Mouse (Mus musculus) forebrain, embryonic 15.5 days (tissue): Measurements from ENCODE around the gene Speg. TPM values are rescaled to one million over a fixed set of nuclear protein-coding genes. Genes with fewer than 3 reads are reported as not detected.
A peak's percentile ranks its signal among the peaks of the same experiment; 100 is the strongest.

Source experiments
- ATAC-seq: fragments of 200-750 bp; cut with Nextera tagmentation; replicated peaks from 2 replicates; pipeline ENCODE4 v1.8.0; 2017; ENCODE audit warnings: mild to moderate bottlenecking, moderate TSS enrichment, moderate library complexity
- H3K27ac ChIP-seq: fragments of 300-500 bp; sonication (generic); replicated peaks from 2 replicates; pipeline ENCODE4 v1.5.1; 2015; ENCODE audit warnings: mild to moderate bottlenecking, inconsistent platforms
- H3K27me3 ChIP-seq: fragments of 300-500 bp; sonication (generic); 2 replicates; pipeline ENCODE4 v1.6.1; 2015; ENCODE audit warnings: inconsistent platforms
- H3K36me3 ChIP-seq: fragments of 300-500 bp; sonication (generic); 2 replicates; pipeline ENCODE4 v1.6.1; 2015; ENCODE audit warnings: mild to moderate bottlenecking, inconsistent platforms
- H3K4me1 ChIP-seq: fragments of 300-500 bp; sonication (generic); 2 replicates; pipeline ENCODE4 v1.6.1; 2015; ENCODE audit warnings: inconsistent platforms
- H3K4me2 ChIP-seq: fragments of 300-500 bp; sonication (generic); replicated peaks from 2 replicates; pipeline ENCODE4 v1.6.1; 2015; ENCODE audit warnings: mild to moderate bottlenecking, inconsistent platforms
- H3K4me3 ChIP-seq: fragments of 300-500 bp; sonication (generic); 2 replicates; pipeline ENCODE4 v1.5.1; 2015; ENCODE audit warnings: mild to moderate bottlenecking, inconsistent platforms
- H3K9ac ChIP-seq: fragments of 300-500 bp; sonication (generic); replicated peaks from 2 replicates; pipeline ENCODE4 v1.6.1; 2015; ENCODE audit warnings: mild to moderate bottlenecking, inconsistent platforms
- H3K9me3 ChIP-seq: fragments of 300-500 bp; sonication (generic); 2 replicates; pipeline ENCODE4 v1.6.1; 2016; ENCODE audit warnings: inconsistent platforms
- WGBS: fragments of 180-500 bp; shearing (Covaris S2); methylation state at CpG from one replicate; pipeline ENCODE4 v1.1.7; 2015; ENCODE audit warnings: mixed read lengths; 5-methylcytosine and 5-hydroxymethylcytosine counted together
- polyA plus RNA-seq: library from polyadenylated mRNA; unstranded; fragments of >200 nt; fragmentation: Nextera tagmentation; extraction: Ambion mirVana; gene quantifications from 2 replicates; pipeline ENCODE4 v1.2.1, GENCODE M21; 2015

Speg gene
- polyA plus RNA-seq, 1 experiment from 2014 or later: 11.4 TPM

DNA sequence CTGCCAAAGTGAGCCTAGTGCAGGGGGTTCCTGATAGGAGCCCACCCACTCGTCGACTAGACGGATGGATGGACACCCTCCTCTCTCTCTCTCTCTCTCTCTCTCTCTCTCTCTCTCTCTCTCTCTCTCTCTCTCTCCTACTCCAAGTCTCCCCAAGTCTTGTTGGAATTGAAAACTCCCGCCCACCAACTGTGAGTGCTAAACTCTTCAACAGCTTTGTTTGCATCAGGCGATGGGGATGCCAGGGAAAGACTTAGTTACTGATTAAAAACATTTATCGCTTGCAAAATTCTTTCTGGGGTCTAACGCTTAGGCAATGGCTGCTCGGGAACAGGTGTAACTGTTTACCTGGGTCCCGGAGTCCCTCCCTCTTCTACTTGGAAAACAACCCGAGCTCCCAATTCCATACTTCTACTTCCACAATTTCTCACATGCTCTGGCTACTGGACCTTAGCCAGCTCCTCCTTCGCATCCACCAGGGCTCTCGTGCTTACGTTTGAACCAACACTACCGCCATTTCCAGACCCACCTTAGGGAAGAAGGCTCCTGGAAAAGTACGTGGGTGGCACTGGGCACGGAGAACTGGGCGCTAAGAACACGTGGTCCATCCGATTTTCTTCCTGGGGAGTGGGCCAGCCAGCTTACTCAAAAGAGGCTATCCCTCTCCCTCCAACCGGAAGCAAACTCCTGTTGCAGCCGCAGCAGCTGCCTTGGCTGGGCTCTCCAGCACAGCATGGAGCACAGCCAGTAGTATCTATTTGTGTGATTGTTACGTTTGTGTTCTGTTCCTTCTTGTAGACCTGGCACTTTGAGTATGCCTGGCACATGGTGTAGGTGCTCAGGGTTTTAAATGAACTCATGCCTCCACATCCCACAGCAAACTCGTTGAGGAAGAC, 83.9 kb downstream of the Speg start:
- WGBS: 16% methylated on average over 23 of the region's 23 CpGs
- no peak for ATAC-seq
- peaks cover 33% of the 10 kb centered on the region for H3K4me1 ChIP-seq
- no peaks in the 10 kb centered on the region for H3K9me3 ChIP-seq
- peak overlapping the region; percentile 34 for H3K9ac ChIP-seq
- peaks cover 5% of the 10 kb centered on the region; the same call in 1 of the 2 replicates for H3K27me3 ChIP-seq
- no peaks in the 10 kb centered on the region for H3K36me3 ChIP-seq
- peak overlapping the region; percentile 28 for H3K4me3 ChIP-seq
- peak overlapping the region; percentile 46 for H3K4me2 ChIP-seq
- H3K27ac ChIP-seq: no peak overlapping the region

DNA sequence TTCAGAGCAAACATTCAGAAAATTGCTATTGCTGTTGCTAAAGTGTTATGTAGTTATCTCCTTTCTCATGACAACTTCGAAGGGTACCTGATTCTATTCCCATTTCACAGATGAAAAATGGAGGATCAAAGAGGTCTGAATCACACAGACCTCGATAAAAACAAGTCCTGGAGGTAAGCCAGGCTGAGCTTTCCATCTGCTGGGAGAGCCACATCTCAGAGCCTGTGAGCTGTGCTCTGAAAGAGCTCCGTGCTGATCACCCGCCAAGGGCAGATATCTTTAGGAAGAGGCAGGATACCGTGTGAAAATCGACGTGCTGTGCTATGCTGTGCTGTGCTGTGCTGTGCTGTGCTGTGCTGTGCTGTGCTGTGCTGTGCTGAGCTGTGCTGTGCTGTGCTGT, 85.2 kb downstream of the Speg start:
- WGBS: 69% methylated on average over 7 of the region's 7 CpGs
- ATAC-seq: no peak
- Histone ChIP-seq H3K9ac (no peak overlapping the region), H3K9me3 (no peaks in the 10 kb centered on the region), H3K4me3 (no peak overlapping the region), H3K4me1 (peaks cover 33% of the 10 kb centered on the region), H3K27ac (no peak overlapping the region), H3K4me2 (no peak overlapping the region), H3K27me3 (peaks cover 5% of the 10 kb centered on the region; the same call in 1 of the 2 replicates), H3K36me3 (no peaks in the 10 kb centered on the region)

DNA sequence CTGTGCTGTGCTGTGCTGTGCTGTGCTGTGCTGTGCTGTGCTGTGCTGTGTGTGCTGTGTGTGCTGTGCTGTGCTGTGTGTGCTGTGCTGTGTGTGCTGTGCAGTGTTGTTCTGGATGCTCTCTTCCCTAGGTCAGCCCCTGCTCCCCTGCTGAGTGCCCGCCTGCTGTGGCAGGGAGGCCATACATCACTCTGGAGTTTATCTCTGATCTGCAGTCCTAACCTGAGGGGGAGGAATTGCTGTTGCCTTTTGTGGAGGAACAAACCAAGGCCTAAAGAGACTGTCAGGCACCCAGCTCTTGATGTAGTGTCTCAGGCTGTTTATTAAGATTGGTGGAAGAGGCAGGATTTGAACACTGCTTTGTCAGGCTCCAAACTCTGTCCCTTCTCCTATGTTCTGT, 87.5 kb downstream of the Speg start:
- WGBS: 56% methylated on average over 1 of the region's 1 CpGs
- H3K4me1 ChIP-seq: peaks cover 23% of the 10 kb centered on the region
- no peak overlapping the region for H3K27ac ChIP-seq

GRCm38 (mm10) chr1:75463652-75464204, 88.6 kb downstream of the Speg start:
- Histone ChIP-seq H3K9ac (no peak overlapping the region), H3K27ac (no peak overlapping the region), H3K27me3 (peaks cover 4% of the 10 kb centered on the region; the same call in 1 of the 2 replicates), H3K36me3 (no peaks in the 10 kb centered on the region), H3K4me3 (no peak overlapping the region), H3K9me3 (no peaks in the 10 kb centered on the region), H3K4me1 (peaks cover 13% of the 10 kb centered on the region), H3K4me2 (no peak overlapping the region)
- ATAC-seq: no peak
- 59% methylated on average over 5 of the region's 5 CpGs for WGBS

More for the DNA sequence above, 87.5 kb downstream of the Speg start:
- no peaks in the 10 kb centered on the region for H3K36me3 ChIP-seq
- H3K9ac ChIP-seq: no peak overlapping the region
- H3K9me3 ChIP-seq: no peaks in the 10 kb centered on the region
- peaks cover 5% of the 10 kb centered on the region; the same call in 1 of the 2 replicates for H3K27me3 ChIP-seq
- no peak overlapping the region for H3K4me3 ChIP-seq
- ATAC-seq: no peak
- H3K4me2 ChIP-seq: no peak overlapping the region

- Histone ChIP-seq H3K4me1 (peaks cover 4% of the 10 kb centered on the region), H3K9ac (no peak overlapping the region), H3K27ac (no peak overlapping the region), H3K4me3 (no peak overlapping the region), H3K9me3 (no peaks in the 10 kb centered on the region), H3K27me3 (peaks cover 7% of the 10 kb centered on the region; the same call in 1 of the 2 replicates), H3K4me2 (no peak overlapping the region; the same call in 1 of the 2 replicates), H3K36me3 (no peaks in the 10 kb centered on the region)
- 8% methylated on average over 14 of the region's 14 CpGs for WGBS
- ATAC-seq: peak; percentile 83
These were observed 92.3 kb downstream of the Speg start for GRCm38 (mm10) chr1:75467215-75467927.

DNA sequence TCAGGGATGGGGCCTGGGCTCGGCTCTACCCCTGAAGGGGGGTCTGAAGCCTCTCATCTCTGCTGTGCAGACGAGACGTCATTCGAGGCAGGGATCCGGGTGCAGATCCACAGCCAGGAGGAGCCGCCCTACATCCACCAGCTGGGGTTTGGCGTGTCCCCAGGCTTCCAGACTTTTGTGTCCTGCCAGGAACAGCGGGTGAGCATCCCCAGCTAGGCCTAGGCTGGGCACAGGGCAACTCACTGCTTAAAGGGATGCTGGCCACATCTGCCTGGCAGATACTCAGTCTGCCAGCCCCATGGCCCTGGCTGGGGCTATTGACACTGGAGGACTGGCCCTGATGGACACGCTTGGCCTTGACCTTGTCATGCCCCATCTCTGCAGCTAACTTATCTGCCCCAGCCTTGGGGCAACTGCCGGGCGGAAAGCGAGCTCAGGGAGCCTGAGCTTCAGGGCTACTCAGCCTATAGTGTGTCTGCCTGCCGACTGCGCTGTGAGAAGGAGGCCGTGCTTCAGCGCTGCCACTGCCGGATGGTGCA, 94.3 kb downstream of the Speg start:
- Histone ChIP-seq H3K27ac (no peak overlapping the region), H3K4me2 (no peak overlapping the region), H3K9me3 (no peaks in the 10 kb centered on the region), H3K9ac (no peak overlapping the region), H3K4me3 (no peak overlapping the region), H3K27me3 (peaks cover 7% of the 10 kb centered on the region; the same call in 1 of the 2 replicates), H3K36me3 (peaks cover 13% of the 10 kb centered on the region), H3K4me1 (peaks cover 4% of the 10 kb centered on the region)
- no peak for ATAC-seq
- 76% methylated on average over 17 of the region's 17 CpGs for WGBS

GRCm38 (mm10) chr1:75476441-75476840, 101.3 kb downstream of the Speg start:
- no peak for ATAC-seq
- Histone ChIP-seq H3K9me3 (no peaks in the 10 kb centered on the region), H3K4me1 (peaks cover 36% of the 10 kb centered on the region), H3K27ac (no peak overlapping the region), H3K27me3 (no peaks in the 10 kb centered on the region), H3K4me2 (no peak overlapping the region), H3K4me3 (no peak overlapping the region), H3K9ac (no peak overlapping the region), H3K36me3 (peaks cover 36% of the 10 kb centered on the region)
- 93% methylated on average over 11 of the region's 11 CpGs for WGBS

DNA sequence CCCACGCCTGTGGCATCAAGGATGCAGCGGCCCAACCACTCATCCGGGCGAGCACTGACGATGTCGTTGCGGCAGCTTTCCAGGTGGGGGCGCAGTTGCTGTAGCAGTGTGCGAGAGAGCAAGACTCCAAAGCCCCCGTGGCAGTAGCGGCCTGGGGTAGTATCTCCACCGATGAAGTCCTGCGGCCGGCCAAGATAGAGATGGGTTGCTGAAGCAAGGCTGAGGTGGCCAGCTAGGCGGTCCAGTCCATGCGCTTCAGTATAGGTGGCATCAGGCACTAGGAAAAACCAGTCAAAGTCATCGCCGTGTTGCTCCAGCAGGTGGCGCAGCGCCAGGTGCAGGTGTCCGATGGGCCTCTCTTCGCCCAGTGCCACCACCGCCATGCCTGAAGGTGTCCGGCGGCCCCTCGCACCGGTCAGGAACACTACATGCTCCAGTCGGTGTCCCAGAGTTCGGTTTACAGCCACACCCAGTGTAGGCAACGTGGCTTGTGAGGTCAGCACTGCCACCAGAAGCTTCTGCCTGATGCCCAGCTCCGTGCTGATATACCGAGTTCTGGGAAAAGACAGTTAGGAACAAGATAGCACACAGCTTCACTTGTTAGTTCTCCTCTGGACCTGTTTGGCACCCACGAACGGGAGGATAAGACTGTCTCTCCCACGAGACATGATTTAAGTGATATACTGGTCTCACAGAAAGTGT, 102.3 kb downstream of the Speg start:
- ATAC-seq: no peak
- no peaks in the 10 kb centered on the region; the same call in 1 of the 2 replicates for H3K27me3 ChIP-seq
- H3K4me1 ChIP-seq: peaks cover 45% of the 10 kb centered on the region
- peak overlapping the region; percentile 75 for H3K4me3 ChIP-seq
- peaks cover 37% of the 10 kb centered on the region for H3K36me3 ChIP-seq
- peak overlapping the region; percentile 74 for H3K4me2 ChIP-seq
- H3K9ac ChIP-seq: peak overlapping the region; percentile 10; the same call in 1 of the 2 replicates
- 7% methylated on average over 35 of the region's 35 CpGs for WGBS
- H3K9me3 ChIP-seq: no peaks in the 10 kb centered on the region
- 0 out of 2 replicates have a peak overlapping the region, but pooled peaks have one; percentile 83 for H3K27ac ChIP-seq

DNA sequence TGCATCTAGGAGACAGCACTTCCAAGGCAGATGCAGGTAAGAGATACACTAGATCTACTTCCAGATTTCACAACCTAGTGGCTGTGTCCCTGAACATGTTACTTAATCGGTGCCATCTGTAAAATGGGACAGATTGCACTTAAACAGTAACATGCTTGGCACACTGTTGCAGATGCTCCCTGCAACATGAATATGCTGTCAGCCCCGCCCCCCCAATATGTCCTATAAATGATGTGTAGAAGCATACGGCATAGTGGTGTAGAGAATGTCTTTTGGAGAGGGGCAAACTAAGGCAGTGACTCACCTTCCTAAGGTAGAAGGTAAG, 102.8 kb downstream of the Speg start:
- WGBS: 43% methylated on average over 3 of the region's 3 CpGs
- Histone ChIP-seq H3K4me3 (peak overlapping the region; percentile 75), H3K4me1 (peaks cover 50% of the 10 kb centered on the region), H3K9ac (no peak overlapping the region), H3K36me3 (peaks cover 39% of the 10 kb centered on the region), H3K9me3 (no peaks in the 10 kb centered on the region), H3K4me2 (peak overlapping the region; percentile 74), H3K27ac (peak overlapping the region; percentile 83; the same call in 1 of the 2 replicates), H3K27me3 (peaks cover 4% of the 10 kb centered on the region; the same call in 1 of the 2 replicates)
- ATAC-seq: no peak

DNA sequence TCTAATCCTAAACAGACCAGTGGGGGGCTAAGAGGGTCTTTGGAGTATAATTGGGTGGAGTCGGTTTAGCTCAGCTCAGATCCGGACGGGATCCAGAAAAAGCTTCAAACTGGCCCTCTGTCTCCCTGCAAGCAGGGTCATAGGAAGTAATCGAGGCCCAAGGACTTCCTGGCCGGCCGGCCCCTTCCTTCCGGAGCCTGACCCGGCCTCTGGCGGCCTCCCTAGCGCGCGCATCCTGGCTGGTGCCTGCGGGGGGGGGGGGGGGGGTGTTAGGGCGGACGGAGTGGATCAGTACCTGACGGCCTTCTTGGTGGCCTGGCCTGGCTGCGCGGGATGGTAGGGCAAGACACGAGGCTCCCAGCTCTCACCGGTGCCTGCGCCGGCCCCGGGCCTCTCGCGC, 103.4 kb downstream of the Speg start:
- peaks cover 50% of the 10 kb centered on the region for H3K4me1 ChIP-seq
- peak overlapping the region; percentile 69 for H3K9ac ChIP-seq
- 0% methylated on average over 16 of the region's 25 CpGs for WGBS
- H3K27me3 ChIP-seq: peaks cover 5% of the 10 kb centered on the region; the same call in 1 of the 2 replicates
- peak overlapping the region; percentile 75 for H3K4me3 ChIP-seq
- peak overlapping the region; percentile 83 for H3K27ac ChIP-seq
- no peak; the same call in 1 of the 2 replicates for ATAC-seq
- peak overlapping the region; percentile 74 for H3K4me2 ChIP-seq
- H3K9me3 ChIP-seq: no peaks in the 10 kb centered on the region
- H3K36me3 ChIP-seq: peaks cover 38% of the 10 kb centered on the region

DNA sequence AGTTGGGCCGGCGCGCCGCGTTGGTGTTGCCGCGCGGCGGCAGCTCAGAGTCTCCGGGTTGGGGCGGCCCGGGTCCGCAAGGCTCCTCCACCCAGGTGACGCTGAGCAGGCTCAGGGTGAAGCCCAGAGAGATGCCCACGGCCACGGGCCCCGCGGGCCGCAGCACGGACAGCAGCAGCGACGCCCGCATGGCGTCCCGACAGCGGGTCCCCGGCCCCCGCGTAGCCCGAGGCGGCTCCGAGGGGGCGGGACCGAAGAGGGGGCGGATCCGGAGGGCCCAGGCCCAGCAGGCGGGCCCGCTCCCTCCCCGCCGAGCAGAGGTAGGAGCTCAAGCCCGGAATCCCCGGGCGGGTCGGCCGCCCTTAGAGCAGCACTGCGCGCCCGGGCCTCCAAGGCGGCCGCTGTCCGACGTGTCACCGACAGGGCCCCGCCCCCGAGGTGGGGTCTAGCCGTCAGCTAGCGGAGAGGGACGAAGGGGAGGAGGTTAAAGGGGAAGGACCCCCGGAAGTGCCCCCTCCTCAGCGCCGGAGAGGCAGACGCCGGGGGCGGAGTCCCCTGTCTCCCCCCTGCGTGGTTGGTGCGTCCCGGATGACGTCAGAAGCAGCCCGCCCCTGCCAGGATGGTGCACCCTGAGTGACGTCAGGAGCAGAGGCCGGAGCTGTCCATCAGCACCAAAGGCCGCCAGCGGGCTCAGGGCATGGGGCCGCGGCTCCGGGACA, 104.0 kb downstream of the Speg start, which contains the start of the genes Chpf and Tmem198:
Gene Chpf (minus strand): TSS at position 392 of the 719 bp plus-strand sequence.
Gene Tmem198 (plus strand): TSS at position 617 of the 719 bp plus-strand sequence.
- Histone ChIP-seq H3K27ac (peak within 1 kb of the TSS; percentile 83), H3K27me3 (peaks cover 5% of the 10 kb centered on the region; the same call in 1 of the 2 replicates), H3K4me1 (peaks cover 50% of the 10 kb centered on the region), H3K4me2 (peak within 1 kb of the TSS; percentile 74), H3K9ac (peak within 1 kb of the TSS; percentile 69), H3K9me3 (no peaks in the 10 kb centered on the region), H3K4me3 (peak within 1 kb of the TSS; percentile 75), H3K36me3 (peaks cover 33% of the 10 kb centered on the region)
- WGBS: under 1% methylated on average over 74 of the region's 76 CpGs
- peak; percentile 89 for ATAC-seq
